Mouse (Mus musculus) embryonic fibroblast, embryonic 13.5 days (primary cell): ENCODE data around the gene Sgms2.

Source experiments
- CTCF ChIP-seq: IDR thresholded peaks from 2 replicates; pipeline ENCODE4 v1.5.1; 2011; ENCODE audit warnings: mild to moderate bottlenecking, control low read depth, low read length, moderate library complexity, borderline replicate concordance; ENCODE audit not compliant: insufficient read depth
- POLR2A ChIP-seq: IDR thresholded peaks from 2 replicates; pipeline ENCODE4 v1.6.1; 2011; ENCODE audit warnings: low read depth, mild to moderate bottlenecking, control low read depth, low read length, moderate library complexity

- no peak for TF ChIP-seq CTCF
- TF ChIP-seq POLR2A = no peak
Measured at GRCm38 (mm10) chr3:131496506-131497122, 5.4 kb upstream of the Sgms2 start.
